Mouse (Mus musculus) kidney, embryonic 14.5 days (tissue): ENCODE data around the gene Serpina3b. TPM values are rescaled to one million over a fixed set of nuclear protein-coding genes. Genes with fewer than 3 reads are reported as not detected.

ENCODE experiments used
- ATAC-seq: fragments of 200-750 bp; cut with Nextera tagmentation; 2 replicates; pipeline ENCODE4 v1.8.0; 2017; ENCODE audit warnings: moderate number of reproducible peaks, mild to moderate bottlenecking, moderate TSS enrichment, moderate library complexity; ENCODE audit not compliant: low FRiP score, low TSS enrichment
- H3K27ac ChIP-seq: fragments of 300-500 bp; sonication (generic); 2 replicates; pipeline ENCODE4 v1.5.1; 2014; ENCODE audit warnings: low read depth, mild to moderate bottlenecking, low read length, moderate library complexity, mixed read lengths
- H3K27me3 ChIP-seq: fragments of 300-500 bp; sonication (generic); 2 replicates; pipeline ENCODE4 v1.6.1; 2014; ENCODE audit warnings: mild to moderate bottlenecking, low read length; ENCODE audit not compliant: control insufficient read depth, insufficient read depth
- H3K36me3 ChIP-seq: fragments of 300-500 bp; sonication (generic); 2 replicates; pipeline ENCODE4 v1.6.1; 2014; ENCODE audit warnings: low read length, mixed read lengths; ENCODE audit not compliant: control insufficient read depth, insufficient read depth
- H3K4me1 ChIP-seq: fragments of 300-500 bp; sonication (generic); 2 replicates; pipeline ENCODE4 v1.6.1; 2014; ENCODE audit warnings: low read length, mixed read lengths; ENCODE audit not compliant: control insufficient read depth, insufficient read depth
- H3K4me2 ChIP-seq: fragments of 300-500 bp; sonication (generic); replicated peaks from 2 replicates; pipeline ENCODE4 v1.6.1; 2014; ENCODE audit warnings: low read depth, mild to moderate bottlenecking, low read length
- H3K4me3 ChIP-seq: fragments of 300-500 bp; sonication (generic); 2 replicates; pipeline ENCODE4 v1.5.1; 2014; ENCODE audit warnings: mild to moderate bottlenecking, low read length
- H3K9ac ChIP-seq: fragments of 300-500 bp; sonication (generic); 2 replicates; pipeline ENCODE4 v1.6.1; 2014; ENCODE audit warnings: low read depth, mild to moderate bottlenecking, low read length, moderate library complexity
- H3K9me3 ChIP-seq: fragments of 300-500 bp; sonication (generic); 2 replicates; pipeline ENCODE4 v1.6.1; 2016; ENCODE audit warnings: low read length; ENCODE audit not compliant: control insufficient read depth
- WGBS: fragments of 180-500 bp; shearing (Covaris S2); extraction: QIAGEN DNeasy Blood & Tissue Kit; methylation state at CpG from one replicate; pipeline ENCODE4 v1.1.7; 2014; 5-methylcytosine and 5-hydroxymethylcytosine counted together
- polyA plus RNA-seq: library from polyadenylated mRNA; unstranded; fragments of >200 nt; fragmentation: Nextera tagmentation; extraction: Ambion mirVana; gene quantifications from 2 replicates; pipeline ENCODE4 v1.2.1, GENCODE M21; 2014

Serpina3b gene
- polyA plus RNA-seq, 1 experiment from 2014 or later = not detected

- no peak overlapping the region for H3K4me2 ChIP-seq
- ATAC-seq = no peak
- H3K27ac ChIP-seq = no peak overlapping the region
- H3K4me1 ChIP-seq = no peaks in the 10 kb centered on the region
- no peaks in the 10 kb centered on the region for H3K9me3 ChIP-seq
- H3K4me3 ChIP-seq = no peak overlapping the region
- H3K9ac ChIP-seq = no peak overlapping the region
- no peaks in the 10 kb centered on the region for H3K36me3 ChIP-seq
- no peaks in the 10 kb centered on the region for H3K27me3 ChIP-seq
- 79% methylated on average over 3 of the region's 3 CpGs for WGBS
Measured at GRCm38 (mm10) chr12:104186041-104186581, 58.3 kb downstream of the Serpina3b start.

Other genes starting within 250 kb of the Serpina3b start
- 0.51 TPM in 1 of 2 replicates, not detected in the other for gene Serpina1c, start 223.1 kb upstream of the Serpina3b start, polyA plus RNA-seq
- 0.19 and 0.26 TPM in 2 replicates for gene Serpina1e, start 169.0 kb upstream of the Serpina3b start, polyA plus RNA-seq
- not detected in 2 replicates for gene Serpina11, start 138.0 kb upstream of the Serpina3b start, polyA plus RNA-seq
- gene Serpina9, start 114.2 kb upstream of the Serpina3b start, polyA plus RNA-seq = not detected in 2 replicates
- gene Serpina12, start 83.6 kb upstream of the Serpina3b start, polyA plus RNA-seq = not detected in 2 replicates
- gene Serpina5, start 26.9 kb upstream of the Serpina3b start, polyA plus RNA-seq = not detected in 2 replicates
- gene Serpina3a, start 15.3 kb upstream of the Serpina3b start, polyA plus RNA-seq = not detected in 2 replicates
- gene Serpina3c, start 25.9 kb downstream of the Serpina3b start, polyA plus RNA-seq = not detected in 2 replicates
- gene Serpina3f, start 86.5 kb downstream of the Serpina3b start, polyA plus RNA-seq = not detected in 2 replicates
- 6.2 and 7.1 TPM in 2 replicates for gene Serpina3g, start 108.2 kb downstream of the Serpina3b start, polyA plus RNA-seq
- gene Serpina3i, start 135.1 kb downstream of the Serpina3b start, polyA plus RNA-seq = 0.22 TPM in 1 of 2 replicates, not detected in the other
- not detected in 2 replicates for gene Serpina3j, start 186.6 kb downstream of the Serpina3b start, polyA plus RNA-seq
- not detected in 2 replicates for gene Serpina3k, start 210.5 kb downstream of the Serpina3b start, polyA plus RNA-seq
- not detected in 2 replicates for gene Serpina3m, start 210.5 kb downstream of the Serpina3b start, polyA plus RNA-seq